Mouse (Mus musculus) C2C12 (cell line): ENCODE results near the gene Gm45837. TPM values are rescaled to one million over a fixed set of nuclear protein-coding genes. Genes with fewer than 3 reads are reported as not detected.

Experiments
- H3K27me3 ChIP-seq: one replicate; pipeline ENCODE4 v1.6.1; 2011; ENCODE audit not compliant: control insufficient read depth, insufficient read depth, insufficient read length
- H3K36me3 ChIP-seq: one replicate; pipeline ENCODE4 v1.6.1; 2011; ENCODE audit not compliant: control insufficient read depth, insufficient read depth
- H3K4me3 ChIP-seq: one replicate; pipeline ENCODE4 v1.5.1; 2011; ENCODE audit warnings: mild to moderate bottlenecking, control low read depth; ENCODE audit not compliant: poor library complexity, insufficient read depth, severe bottlenecking
- H3K79me2 ChIP-seq: one replicate; pipeline ENCODE4 v1.6.1; 2011; ENCODE audit not compliant: control insufficient read depth, insufficient read depth
- H3K79me3 ChIP-seq: one replicate; pipeline ENCODE4 v1.6.1; 2011; ENCODE audit warnings: low read depth, control low read depth
- H3ac ChIP-seq: one replicate; pipeline ENCODE3; 2011; ENCODE audit warnings: low read depth; ENCODE audit not compliant: control insufficient read depth, insufficient read length
- CEBPB ChIP-seq: IDR thresholded peaks from one replicate; pipeline ENCODE4 v1.6.1; 2011; ENCODE audit warnings: low read depth, mild to moderate bottlenecking, control low read depth, moderate library complexity
- CTCF ChIP-seq: IDR thresholded peaks from one replicate; pipeline ENCODE4 v1.5.1; 2011; ENCODE audit not compliant: control insufficient read depth, insufficient read depth, insufficient read length
- FOSL1 ChIP-seq: IDR thresholded peaks from one replicate; pipeline ENCODE4 v1.8.0; 2011; ENCODE audit warnings: mild to moderate bottlenecking, low read length; ENCODE audit not compliant: poor library complexity, insufficient read depth, severe bottlenecking
- MAX ChIP-seq: IDR thresholded peaks from one replicate; pipeline ENCODE4 v1.6.1; 2011; ENCODE audit warnings: mild to moderate bottlenecking, control low read depth
- MYOD1 ChIP-seq: IDR thresholded peaks from one replicate; pipeline ENCODE4 v1.6.1; 2011; ENCODE audit warnings: low read depth; ENCODE audit not compliant: control insufficient read depth, insufficient read length
- MYOG ChIP-seq: IDR thresholded peaks from one replicate; pipeline ENCODE4 v1.6.1; 2011; ENCODE audit not compliant: control insufficient read depth, insufficient read length; ENCODE audit errors: extremely low read depth
- USF1 ChIP-seq: IDR thresholded peaks from one replicate; pipeline ENCODE4 v1.6.1; 2011; ENCODE audit warnings: low read depth, mild to moderate bottlenecking, control low read depth, moderate library complexity
- polyA plus RNA-seq: library from polyadenylated mRNA; unstranded; fragments of >200 nt; fragmentation: generic; extraction: Trizol; gene quantifications from one replicate; pipeline ENCODE4 v1.2.1, GENCODE M21; 2012; ENCODE audit warnings: missing spikeins

The Gm45837 gene
- polyA plus RNA-seq, 1 experiment: not detected

DNA sequence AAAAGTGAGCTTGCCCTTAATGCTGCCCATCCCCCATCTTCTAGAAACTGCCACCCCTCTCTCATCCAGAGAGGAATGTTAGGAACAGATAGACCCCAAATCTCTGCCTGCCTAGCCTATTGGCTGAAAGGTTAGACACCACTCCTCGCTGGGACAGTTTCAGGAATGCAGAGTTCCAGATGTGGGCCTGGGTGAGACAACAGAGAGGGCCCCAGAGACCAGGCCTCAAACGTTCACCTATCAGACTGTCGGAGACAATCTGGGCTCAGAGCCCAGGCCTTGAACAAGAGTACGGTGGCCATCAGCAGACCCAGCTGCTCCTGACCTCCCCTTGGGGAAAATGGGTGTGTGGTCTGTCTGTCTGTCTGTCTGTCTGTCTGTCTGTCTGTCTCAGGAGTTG is 17.7 kb upstream of the Gm45837 start:
- Histone ChIP-seq H3ac (no peak overlapping the region), H3K79me2 (no peaks in the 10 kb centered on the region), H3K27me3 (no peaks in the 10 kb centered on the region), H3K36me3 (no peaks in the 10 kb centered on the region), H3K4me3 (no peak overlapping the region), H3K79me3 (no peaks in the 10 kb centered on the region)
- TF ChIP-seq CTCF (no peak), USF1 (no peak), MAX (no peak)

DNA sequence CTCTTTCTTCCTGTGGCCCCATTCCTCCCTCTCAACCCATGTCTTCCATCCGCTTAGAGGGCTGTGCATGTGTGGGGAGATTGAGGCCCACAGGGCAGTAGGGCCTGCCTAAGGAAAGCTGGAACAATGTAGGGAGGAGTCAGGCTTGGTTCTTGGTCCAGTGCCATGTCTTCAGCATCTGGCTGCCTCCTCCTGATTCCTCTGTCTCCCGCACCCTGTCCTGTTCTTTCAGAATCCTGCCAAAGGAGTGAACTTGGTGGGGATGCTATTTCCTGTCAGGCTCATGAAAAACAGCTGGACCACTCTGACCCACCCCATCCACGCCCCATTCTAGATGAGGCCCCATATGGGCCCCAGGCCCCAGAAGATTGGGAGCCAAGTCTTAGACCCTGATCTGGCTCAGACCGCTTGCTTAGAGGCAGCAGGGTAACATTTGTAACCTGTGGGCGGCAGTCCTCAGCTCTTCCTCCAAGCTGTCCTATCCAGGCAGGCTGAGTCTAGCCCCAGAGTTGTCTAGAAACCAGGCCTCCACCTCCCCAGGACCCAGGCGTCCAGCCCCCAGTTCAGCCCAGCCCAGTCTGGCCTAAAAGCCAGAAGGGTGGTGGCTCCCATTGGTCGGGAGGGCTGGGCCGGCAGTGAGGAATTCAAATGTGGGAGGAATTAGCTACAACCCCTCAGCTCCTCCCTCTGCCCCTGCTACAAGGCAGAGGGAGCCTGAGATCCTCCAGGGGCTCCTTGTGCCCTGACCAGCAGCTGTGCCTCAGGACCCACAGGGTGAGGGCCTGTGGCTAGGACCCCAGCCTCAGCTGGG is 16.8 kb upstream of the Gm45837 start:
- Histone ChIP-seq H3ac (no peak overlapping the region), H3K79me2 (no peaks in the 10 kb centered on the region), H3K4me3 (no peak overlapping the region), H3K36me3 (no peaks in the 10 kb centered on the region), H3K27me3 (no peaks in the 10 kb centered on the region), H3K79me3 (no peaks in the 10 kb centered on the region)
- no peak for TF ChIP-seq MYOD1
- no peak for TF ChIP-seq CEBPB
- TF ChIP-seq USF1: no peak
- no peak for TF ChIP-seq MAX
- TF ChIP-seq MYOG: no peak
- TF ChIP-seq CTCF: no peak
- no peak for TF ChIP-seq FOSL1

DNA sequence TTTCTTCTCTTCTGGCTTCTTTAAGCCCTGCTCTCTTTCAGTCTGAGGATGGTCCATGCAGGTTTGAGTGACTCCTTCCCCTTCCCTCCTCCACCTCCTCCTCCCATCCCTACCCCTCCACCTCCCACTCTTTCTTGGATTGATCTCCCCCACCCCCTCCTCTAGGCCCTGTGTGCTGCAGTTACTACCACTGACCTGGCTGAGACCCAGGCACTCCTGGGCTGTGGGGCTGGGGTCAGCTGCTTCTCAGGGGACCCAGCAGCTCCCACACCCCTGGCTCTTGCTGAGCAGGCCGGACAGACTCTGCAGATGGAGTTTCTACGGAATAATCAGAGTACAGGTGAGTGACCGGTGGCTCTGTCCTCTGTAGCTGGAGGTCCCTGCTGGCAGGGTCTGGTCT is 16.1 kb upstream of the Gm45837 start:
- TF ChIP-seq MYOD1 (no peak), CTCF (no peak), USF1 (no peak), MYOG (no peak), CEBPB (no peak), FOSL1 (no peak), MAX (no peak)
- no peaks in the 10 kb centered on the region for H3K79me2 ChIP-seq
- H3K4me3 ChIP-seq: no peak overlapping the region

DNA sequence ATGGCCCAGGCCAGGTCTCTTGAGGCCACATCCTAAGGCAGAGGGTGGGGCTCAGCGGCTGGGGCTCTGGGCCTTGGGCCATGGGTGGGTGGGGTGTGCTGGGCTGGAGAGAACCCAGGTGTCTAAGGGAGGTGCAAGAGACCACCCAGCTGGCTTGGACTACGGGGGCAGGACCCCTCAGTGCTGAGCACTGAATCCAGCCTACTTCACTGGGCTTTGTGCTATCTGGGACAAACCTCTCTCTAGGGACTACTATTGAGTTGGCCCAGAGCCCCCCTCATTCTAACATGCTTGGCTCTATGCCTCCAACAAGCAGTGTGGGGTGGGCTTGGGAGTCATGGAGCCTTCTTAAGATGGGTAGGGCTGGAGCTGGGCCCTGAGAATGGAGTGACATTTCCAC is 15.2 kb upstream of the Gm45837 start:
- H3K79me3 ChIP-seq: no peaks in the 10 kb centered on the region
- no peak for TF ChIP-seq FOSL1
- no peak for TF ChIP-seq CTCF
- TF ChIP-seq MYOD1: no peak
- TF ChIP-seq USF1: no peak
- TF ChIP-seq MYOG: no peak
- no peak for TF ChIP-seq MAX
- TF ChIP-seq CEBPB: no peak
- no peaks in the 10 kb centered on the region for H3K27me3 ChIP-seq
- no peak overlapping the region for H3K4me3 ChIP-seq
- H3ac ChIP-seq: no peak overlapping the region
- H3K79me2 ChIP-seq: no peaks in the 10 kb centered on the region
- no peaks in the 10 kb centered on the region for H3K36me3 ChIP-seq

More for the DNA sequence above, 16.1 kb upstream of the Gm45837 start:
- Histone ChIP-seq H3K27me3 (no peaks in the 10 kb centered on the region), H3ac (no peak overlapping the region), H3K79me3 (no peaks in the 10 kb centered on the region), H3K36me3 (no peaks in the 10 kb centered on the region)

DNA sequence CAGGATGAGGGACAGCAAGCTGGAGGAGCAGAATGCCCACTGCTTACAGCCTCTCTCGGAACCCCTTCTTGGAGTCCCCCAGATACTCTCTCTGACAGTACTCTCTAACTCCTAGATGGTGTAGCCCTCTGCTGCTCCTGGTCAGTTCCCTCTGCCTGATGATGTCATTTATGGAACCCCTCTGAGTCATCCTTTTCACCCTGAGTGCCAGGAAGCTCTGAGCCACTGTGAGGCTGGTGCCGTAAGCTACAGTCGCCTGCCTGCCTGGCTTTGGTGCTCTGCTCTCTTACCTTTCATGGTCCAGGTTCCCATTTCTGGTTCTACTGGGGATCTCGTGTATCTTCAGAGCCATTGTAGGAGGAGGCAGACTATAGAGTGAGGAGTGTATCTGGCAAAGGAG is 13.5 kb upstream of the Gm45837 start:
- no peak for TF ChIP-seq USF1
- TF ChIP-seq MYOD1: no peak
- TF ChIP-seq FOSL1: no peak
- TF ChIP-seq CTCF: no peak
- TF ChIP-seq CEBPB: no peak
- TF ChIP-seq MYOG: no peak
- no peaks in the 10 kb centered on the region for H3K36me3 ChIP-seq
- no peaks in the 10 kb centered on the region for H3K79me3 ChIP-seq
- no peak overlapping the region for H3K4me3 ChIP-seq
- no peaks in the 10 kb centered on the region for H3K27me3 ChIP-seq
- H3ac ChIP-seq: no peak overlapping the region
- no peaks in the 10 kb centered on the region for H3K79me2 ChIP-seq

DNA sequence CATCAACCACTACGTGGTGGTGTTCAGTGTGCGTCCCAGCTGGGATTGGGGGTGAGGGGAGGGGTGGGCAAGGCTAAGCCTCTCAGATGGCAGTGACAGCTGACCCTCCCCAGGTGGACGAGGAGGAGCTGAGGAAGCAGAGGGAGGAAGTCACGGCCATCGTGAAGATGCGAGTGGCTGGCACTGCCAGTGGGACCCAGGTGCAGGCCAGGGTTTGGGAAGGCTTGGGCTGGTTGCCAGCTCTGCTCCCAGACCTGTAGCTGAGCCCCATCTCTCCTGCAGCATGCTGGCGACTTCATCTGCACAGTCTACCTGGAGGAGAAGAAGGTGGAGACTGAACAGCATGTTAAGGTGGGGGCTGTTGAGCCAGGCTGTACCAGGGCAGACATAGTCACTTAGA is 9.2 kb upstream of the Gm45837 start:
- no peaks in the 10 kb centered on the region for H3K27me3 ChIP-seq
- no peak overlapping the region for H3ac ChIP-seq
- H3K4me3 ChIP-seq: no peak overlapping the region
- H3K79me3 ChIP-seq: no peaks in the 10 kb centered on the region
- TF ChIP-seq CTCF (no peak), CEBPB (no peak), USF1 (no peak), MYOG (no peak), FOSL1 (no peak), MYOD1 (no peak), MAX (no peak)
- no peaks in the 10 kb centered on the region for H3K79me2 ChIP-seq
- no peaks in the 10 kb centered on the region for H3K36me3 ChIP-seq
